Mouse (Mus musculus) liver, embryonic 11.5 days (tissue): Measurements from ENCODE around the gene 1700020N01Rik. TPM values are rescaled to one million over a fixed set of nuclear protein-coding genes. Genes with fewer than 3 reads are reported as not detected.

Experiments used
- ATAC-seq: fragments of 200-750 bp; cut with Nextera tagmentation; replicated peaks from 2 replicates; pipeline ENCODE4 v1.8.0; 2017; ENCODE audit warnings: moderate number of reproducible peaks, mild to moderate bottlenecking, moderate TSS enrichment, moderate library complexity; ENCODE audit not compliant: low FRiP score
- DNase-seq: peaks from one replicate; pipeline ENCODE4 v3.0.0-alpha.2; 2017; ENCODE audit warnings: low spot score
- H3K27ac ChIP-seq: fragments of 300-500 bp; sonication (generic); 2 replicates; pipeline ENCODE4 v1.5.1; 2014; ENCODE audit warnings: mild to moderate bottlenecking, low read depth, low read length, control low read depth
- H3K27me3 ChIP-seq: fragments of 300-500 bp; sonication (generic); replicated peaks from 2 replicates; pipeline ENCODE4 v1.6.1; 2014; ENCODE audit warnings: low read length, mixed read lengths; ENCODE audit not compliant: control insufficient read depth, insufficient read depth
- H3K36me3 ChIP-seq: fragments of 300-500 bp; sonication (generic); 2 replicates; pipeline ENCODE4 v1.6.1; 2014; ENCODE audit warnings: mild to moderate bottlenecking, low read length, moderate library complexity, mixed read lengths; ENCODE audit not compliant: control insufficient read depth, insufficient read depth
- H3K4me1 ChIP-seq: fragments of 300-500 bp; sonication (generic); replicated peaks from 2 replicates; pipeline ENCODE4 v1.6.1; 2014; ENCODE audit warnings: low read length, mixed read lengths; ENCODE audit not compliant: control insufficient read depth, insufficient read depth
- H3K4me2 ChIP-seq: fragments of 300-500 bp; sonication (generic); 2 replicates; pipeline ENCODE4 v1.6.1; 2014; ENCODE audit warnings: mild to moderate bottlenecking, control low read depth, moderate library complexity
- H3K4me3 ChIP-seq: fragments of 300-500 bp; sonication (generic); 2 replicates; pipeline ENCODE4 v1.5.1; 2014; ENCODE audit warnings: low read depth, low read length, control low read depth
- H3K9ac ChIP-seq: fragments of 300-500 bp; sonication (generic); 2 replicates; pipeline ENCODE4 v1.6.1; 2014; ENCODE audit warnings: low read depth, low read length, control low read depth
- H3K9me3 ChIP-seq: fragments of 300-500 bp; sonication (generic); 2 replicates; pipeline ENCODE4 v1.6.1; 2016; ENCODE audit warnings: low read length, inconsistent platforms, mixed read lengths; ENCODE audit not compliant: control insufficient read depth
- WGBS: fragments of 180-500 bp; shearing (Covaris S2); extraction: QIAGEN DNeasy Blood & Tissue Kit; methylation state at CpG from one replicate; pipeline ENCODE4 v1.1.7; 2014; 5-methylcytosine and 5-hydroxymethylcytosine counted together
- polyA plus RNA-seq: library from polyadenylated mRNA; unstranded; fragments of >200 nt; fragmentation: Nextera tagmentation; extraction: Ambion mirVana; gene quantifications from 2 replicates; pipeline ENCODE4 v1.2.1, GENCODE M21; 2014

The 1700020N01Rik gene
- polyA plus RNA-seq, 1 experiment from 2014 or later, result not detected

GRCm38 (mm10) chr10:21613021-21613860, 20.3 kb downstream of the 1700020N01Rik start:
- ATAC-seq (no peak), DNase-seq (no peak)
- Histone ChIP-seq H3K27ac (no peak overlapping the region), H3K4me1 (no peaks in the 10 kb centered on the region), H3K4me3 (no peak overlapping the region), H3K9ac (no peak overlapping the region), H3K36me3 (no peaks in the 10 kb centered on the region), H3K4me2 (no peak overlapping the region), H3K27me3 (no peaks in the 10 kb centered on the region), H3K9me3 (no peaks in the 10 kb centered on the region)
- 71% methylated on average over 4 of the region's 4 CpGs for WGBS

GRCm38 (mm10) chr10:21614520-21614919, 21.6 kb downstream of the 1700020N01Rik start:
- DNase-seq (no peak), ATAC-seq (no peak)
- Histone ChIP-seq H3K4me3 (no peak overlapping the region), H3K9ac (no peak overlapping the region), H3K9me3 (no peaks in the 10 kb centered on the region), H3K27me3 (no peaks in the 10 kb centered on the region), H3K4me1 (no peaks in the 10 kb centered on the region), H3K27ac (no peak overlapping the region), H3K36me3 (no peaks in the 10 kb centered on the region), H3K4me2 (no peak overlapping the region)
- 89% methylated on average over 1 of the region's 1 CpGs for WGBS

- Histone ChIP-seq H3K27ac (no peak overlapping the region), H3K4me3 (no peak overlapping the region), H3K4me1 (no peaks in the 10 kb centered on the region), H3K36me3 (no peaks in the 10 kb centered on the region), H3K9me3 (no peaks in the 10 kb centered on the region), H3K4me2 (no peak overlapping the region), H3K9ac (no peak overlapping the region), H3K27me3 (no peaks in the 10 kb centered on the region)
- 80% methylated on average over 5 of the region's 5 CpGs for WGBS
- ATAC-seq, result no peak
- no peak for DNase-seq
Measured at GRCm38 (mm10) chr10:21618745-21619508, 26.0 kb downstream of the 1700020N01Rik start.

- H3K9ac ChIP-seq, result no peak overlapping the region
- no peaks in the 10 kb centered on the region for H3K9me3 ChIP-seq
- no peaks in the 10 kb centered on the region for H3K4me1 ChIP-seq
- ATAC-seq, result no peak
- H3K27me3 ChIP-seq, result no peaks in the 10 kb centered on the region
- H3K4me3 ChIP-seq, result no peak overlapping the region
- 84% methylated on average over 7 of the region's 7 CpGs for WGBS
- H3K4me2 ChIP-seq, result no peak overlapping the region
- DNase-seq, result no peak
- no peak overlapping the region for H3K27ac ChIP-seq
- no peaks in the 10 kb centered on the region for H3K36me3 ChIP-seq
Measured at GRCm38 (mm10) chr10:21622065-21622464, 29.1 kb downstream of the 1700020N01Rik start.

GRCm38 (mm10) chr10:21628555-21628954, 35.6 kb downstream of the 1700020N01Rik start:
- Histone ChIP-seq H3K27ac (no peak overlapping the region), H3K9ac (no peak overlapping the region), H3K4me1 (no peaks in the 10 kb centered on the region), H3K9me3 (no peaks in the 10 kb centered on the region), H3K27me3 (no peaks in the 10 kb centered on the region), H3K4me3 (no peak overlapping the region), H3K4me2 (no peak overlapping the region), H3K36me3 (no peaks in the 10 kb centered on the region)
- DNase-seq (no peak), ATAC-seq (no peak)
- WGBS, result 71% methylated on average over 5 of the region's 5 CpGs

- DNase-seq (no peak), ATAC-seq (no peak)
- no peaks in the 10 kb centered on the region for H3K9me3 ChIP-seq
- H3K4me1 ChIP-seq, result no peaks in the 10 kb centered on the region
- no peak overlapping the region for H3K9ac ChIP-seq
- no peaks in the 10 kb centered on the region for H3K36me3 ChIP-seq
- H3K27me3 ChIP-seq, result no peaks in the 10 kb centered on the region
- no peak overlapping the region for H3K4me3 ChIP-seq
- WGBS, result 81% methylated on average over 10 of the region's 10 CpGs
- H3K4me2 ChIP-seq, result no peak overlapping the region
- H3K27ac ChIP-seq, result no peak overlapping the region
Measured at GRCm38 (mm10) chr10:21629031-21629740, 36.2 kb downstream of the 1700020N01Rik start.

GRCm38 (mm10) chr10:21631481-21631880, 38.5 kb downstream of the 1700020N01Rik start:
- no peaks in the 10 kb centered on the region for H3K4me1 ChIP-seq
- no peaks in the 10 kb centered on the region for H3K9me3 ChIP-seq
- H3K27me3 ChIP-seq, result no peaks in the 10 kb centered on the region
- H3K4me2 ChIP-seq, result no peak overlapping the region
- no peak overlapping the region for H3K9ac ChIP-seq
- H3K4me3 ChIP-seq, result no peak overlapping the region
- ATAC-seq, result no peak
- DNase-seq, result no peak
- H3K27ac ChIP-seq, result no peak overlapping the region
- WGBS, result 84% methylated on average over 1 of the region's 1 CpGs
- H3K36me3 ChIP-seq, result no peaks in the 10 kb centered on the region

GRCm38 (mm10) chr10:21632687-21633086, 39.7 kb downstream of the 1700020N01Rik start:
- no peak overlapping the region for H3K4me2 ChIP-seq
- no peak overlapping the region for H3K27ac ChIP-seq
- H3K9me3 ChIP-seq, result no peaks in the 10 kb centered on the region
- H3K4me3 ChIP-seq, result no peak overlapping the region
- H3K9ac ChIP-seq, result no peak overlapping the region
- H3K27me3 ChIP-seq, result no peaks in the 10 kb centered on the region
- ATAC-seq, result no peak
- DNase-seq, result no peak
- 71% methylated on average over 5 of the region's 5 CpGs for WGBS
- no peaks in the 10 kb centered on the region for H3K4me1 ChIP-seq
- H3K36me3 ChIP-seq, result no peaks in the 10 kb centered on the region
